Mouse (Mus musculus): ENCODE data around the gene Pcp4l1. TPM values are rescaled to one million over a fixed set of nuclear protein-coding genes. Genes with fewer than 3 reads are reported as not detected.

The Pcp4l1 gene
- polyA plus RNA-seq, 1 experiment from 2014 or later = 18.0 TPM

DNA sequence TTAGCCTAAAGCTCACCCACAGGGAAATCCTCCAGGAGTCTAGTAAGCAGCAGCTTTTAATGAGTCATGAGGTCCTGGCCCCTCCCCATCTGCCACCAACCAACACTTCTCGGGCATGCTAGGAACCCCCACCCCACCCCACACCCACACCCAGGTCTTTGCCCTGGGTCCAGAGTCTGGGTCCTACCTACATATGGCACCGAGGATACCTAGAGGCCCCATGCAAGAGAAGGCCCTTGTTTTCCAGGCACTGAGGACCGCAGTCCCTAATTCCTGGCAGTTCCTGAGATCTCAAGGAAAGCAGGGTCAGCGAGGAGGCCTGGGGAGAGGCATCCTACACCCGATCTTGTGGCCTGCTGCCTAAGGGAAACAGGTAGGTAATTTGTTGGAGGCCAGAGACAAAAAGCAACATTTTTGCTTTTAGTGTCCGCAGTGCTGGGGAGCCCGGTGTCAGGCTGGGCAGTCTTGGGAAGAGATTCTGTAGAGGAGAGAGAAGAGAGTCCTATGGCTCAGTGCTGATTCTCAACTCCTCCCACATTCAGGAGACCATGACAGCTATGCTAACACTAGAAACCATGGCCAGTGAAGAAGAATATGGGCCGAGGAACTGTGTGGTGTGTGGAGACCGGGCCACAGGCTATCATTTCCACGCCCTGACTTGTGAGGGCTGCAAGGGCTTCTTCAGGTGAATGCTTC is 17.9 kb upstream of the Pcp4l1 start, which contains the start of gene Nr1i3:
Nr1i3 (plus strand) TSS at position 170 of the 696 bp plus-strand sequence.
- peaks cover 11% of the 10 kb centered on the region; the same call in 1 of the 2 replicates for H3K4me1 ChIP-seq
- 71% methylated on average over 10 of the region's 10 CpGs for WGBS
- no peak within 1 kb of the TSS for H3K4me3 ChIP-seq
- H3K27me3 ChIP-seq (ENCODE audit: insufficient read depth, poor library complexity, severe bottlenecking) = 0 out of 2 replicates have a peak, but pooled peaks cover 3% of the 10 kb centered on the region
- DNase-seq (ENCODE audit: low spot score) = no peak
- H3K9me3 ChIP-seq = no peaks in the 10 kb centered on the region
- H3K27ac ChIP-seq = 0 out of 2 replicates have a peak within 1 kb of the TSS, but pooled peaks have one; percentile 23
- H3K36me3 ChIP-seq = peaks cover 18% of the 10 kb centered on the region

DNA sequence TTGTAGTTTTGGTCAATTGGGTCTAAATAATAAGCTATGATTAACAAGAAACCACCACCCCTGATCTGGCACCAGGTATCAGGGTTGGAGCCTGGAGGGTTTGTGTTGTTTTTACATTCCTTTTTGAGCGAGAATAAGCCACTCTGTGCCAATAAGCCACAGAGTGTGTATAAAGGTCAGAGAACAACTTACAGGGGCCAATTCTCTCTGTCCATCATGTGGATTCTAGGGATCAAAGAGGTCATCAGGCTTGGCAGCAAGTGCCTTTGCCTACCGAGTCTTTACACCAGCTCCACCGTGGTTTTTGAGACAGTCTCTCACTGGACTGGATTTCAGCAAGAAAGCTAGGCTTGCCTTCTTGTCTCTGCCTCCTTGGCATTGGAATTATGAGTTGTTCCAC is 16.8 kb upstream of the Pcp4l1 start:
- no peak for DNase-seq (ENCODE audit: low spot score)
- H3K4me3 ChIP-seq = no peak overlapping the region
- peaks cover 11% of the 10 kb centered on the region; the same call in 1 of the 2 replicates for H3K4me1 ChIP-seq
- H3K27me3 ChIP-seq (ENCODE audit: insufficient read depth, poor library complexity, severe bottlenecking) = 0 out of 2 replicates have a peak, but pooled peaks cover 3% of the 10 kb centered on the region
- peaks cover 7% of the 10 kb centered on the region; the same call in 1 of the 2 replicates for H3K36me3 ChIP-seq
- H3K27ac ChIP-seq = 0 out of 2 replicates have a peak overlapping the region, but pooled peaks have one; percentile 23
- no peaks in the 10 kb centered on the region for H3K9me3 ChIP-seq
- WGBS = 64% methylated on average over 3 of the region's 3 CpGs

DNA sequence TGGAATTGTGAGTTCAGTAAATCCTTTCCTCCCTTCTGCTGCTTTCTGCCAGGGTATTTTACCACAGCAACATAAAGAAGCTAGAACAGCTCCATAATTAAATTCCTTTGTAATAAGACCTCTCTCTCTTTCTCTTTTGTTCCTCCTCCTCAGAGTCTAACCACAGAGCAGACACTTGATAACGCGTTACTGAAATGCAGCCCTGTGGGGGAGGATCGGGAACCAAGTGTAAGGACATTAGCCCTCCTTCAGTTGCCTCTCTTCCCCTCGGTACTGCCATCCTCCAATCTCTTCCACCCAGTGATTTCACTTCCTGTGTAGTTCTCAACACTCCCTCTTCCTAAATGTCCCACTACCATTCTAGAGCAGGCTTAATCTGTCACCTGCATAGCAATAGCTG is 13.3 kb upstream of the Pcp4l1 start:
- Histone ChIP-seq H3K4me1 (peaks cover 4% of the 10 kb centered on the region; the same call in 1 of the 2 replicates), H3K27ac (0 out of 2 replicates have a peak overlapping the region, but pooled peaks have one; percentile 29), H3K36me3 (no peaks in the 10 kb centered on the region), H3K4me3 (no peak overlapping the region), H3K27me3 (ENCODE audit: insufficient read depth, poor library complexity, severe bottlenecking) (no peaks in the 10 kb centered on the region), H3K9me3 (no peaks in the 10 kb centered on the region)
- WGBS = 20% methylated on average over 4 of the region's 4 CpGs
- no peak for DNase-seq (ENCODE audit: low spot score)

DNA sequence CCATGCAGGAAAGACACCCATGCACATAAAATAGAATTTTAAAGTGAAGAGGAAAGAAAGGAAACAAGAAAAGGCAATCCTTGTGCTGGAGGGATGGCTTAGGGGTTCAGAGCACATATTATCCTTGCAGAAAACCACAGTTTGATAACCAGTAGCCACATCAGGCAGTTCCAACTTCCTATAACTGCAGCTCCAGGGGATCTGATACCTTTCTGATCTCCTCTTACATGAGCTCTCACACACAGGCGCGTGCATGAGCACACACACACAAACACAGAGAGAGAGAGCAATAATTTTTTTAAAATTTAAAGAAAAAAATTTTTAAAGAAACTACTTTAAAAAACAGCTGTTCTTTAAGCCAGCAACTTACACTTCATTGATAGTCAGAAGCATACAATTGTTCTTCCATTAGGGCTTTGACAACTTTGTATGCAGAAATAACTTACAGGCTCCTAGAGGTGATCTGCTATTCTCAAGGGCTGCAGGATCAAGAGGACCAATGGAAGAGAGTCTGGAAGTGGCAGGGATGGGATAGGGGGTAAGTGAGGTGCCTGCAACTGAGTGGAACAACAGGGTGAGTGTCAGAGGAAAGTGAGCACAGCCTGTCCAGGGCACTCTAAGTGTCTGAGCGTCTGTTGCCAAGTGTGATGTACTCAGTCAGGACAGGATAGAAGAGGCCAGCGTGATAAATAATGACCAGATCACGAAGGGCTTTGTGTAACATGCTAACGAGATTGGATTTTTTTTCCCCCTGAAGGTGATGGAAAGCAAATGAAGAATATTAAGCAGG is 9.8 kb upstream of the Pcp4l1 start:
- 61% methylated on average over 6 of the region's 6 CpGs for WGBS

DNA sequence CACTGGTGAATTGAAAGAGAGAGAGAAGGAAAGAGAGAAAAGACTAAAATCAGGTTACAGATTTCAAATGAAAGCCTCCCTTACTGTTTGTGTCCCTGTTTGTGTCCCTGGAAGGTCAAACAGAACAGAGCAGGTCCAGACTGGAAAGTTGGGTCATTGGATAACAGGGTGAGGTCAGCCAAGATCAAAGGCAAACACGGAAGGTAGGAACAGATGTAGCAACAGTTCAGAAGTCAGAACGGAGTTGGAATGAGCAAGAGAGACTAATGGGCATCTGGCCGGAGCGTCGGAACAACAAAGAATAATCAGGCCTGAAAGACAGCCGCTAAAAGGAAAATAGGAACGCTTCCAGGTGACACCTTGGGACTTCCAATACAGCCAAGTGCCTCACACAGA is 8.2 kb upstream of the Pcp4l1 start:
- H3K9me3 ChIP-seq = no peaks in the 10 kb centered on the region
- H3K4me3 ChIP-seq = no peak overlapping the region
- H3K27ac ChIP-seq = no peak overlapping the region
- no peaks in the 10 kb centered on the region for H3K36me3 ChIP-seq
- no peak for DNase-seq (ENCODE audit: low spot score)
- H3K27me3 ChIP-seq (ENCODE audit: insufficient read depth, poor library complexity, severe bottlenecking) = no peaks in the 10 kb centered on the region
- 0 out of 2 replicates have a peak, but pooled peaks cover under 1% of the 10 kb centered on the region for H3K4me1 ChIP-seq
- 68% methylated on average over 7 of the region's 7 CpGs for WGBS

More for the DNA sequence above, 9.8 kb upstream of the Pcp4l1 start:
- H3K9me3 ChIP-seq = no peaks in the 10 kb centered on the region
- no peaks in the 10 kb centered on the region for H3K36me3 ChIP-seq
- DNase-seq (ENCODE audit: low spot score) = no peak
- H3K4me1 ChIP-seq = peaks cover 4% of the 10 kb centered on the region; the same call in 1 of the 2 replicates
- no peaks in the 10 kb centered on the region for H3K27me3 ChIP-seq (ENCODE audit: insufficient read depth, poor library complexity, severe bottlenecking)
- H3K4me3 ChIP-seq = no peak overlapping the region
- no peak overlapping the region for H3K27ac ChIP-seq

DNA sequence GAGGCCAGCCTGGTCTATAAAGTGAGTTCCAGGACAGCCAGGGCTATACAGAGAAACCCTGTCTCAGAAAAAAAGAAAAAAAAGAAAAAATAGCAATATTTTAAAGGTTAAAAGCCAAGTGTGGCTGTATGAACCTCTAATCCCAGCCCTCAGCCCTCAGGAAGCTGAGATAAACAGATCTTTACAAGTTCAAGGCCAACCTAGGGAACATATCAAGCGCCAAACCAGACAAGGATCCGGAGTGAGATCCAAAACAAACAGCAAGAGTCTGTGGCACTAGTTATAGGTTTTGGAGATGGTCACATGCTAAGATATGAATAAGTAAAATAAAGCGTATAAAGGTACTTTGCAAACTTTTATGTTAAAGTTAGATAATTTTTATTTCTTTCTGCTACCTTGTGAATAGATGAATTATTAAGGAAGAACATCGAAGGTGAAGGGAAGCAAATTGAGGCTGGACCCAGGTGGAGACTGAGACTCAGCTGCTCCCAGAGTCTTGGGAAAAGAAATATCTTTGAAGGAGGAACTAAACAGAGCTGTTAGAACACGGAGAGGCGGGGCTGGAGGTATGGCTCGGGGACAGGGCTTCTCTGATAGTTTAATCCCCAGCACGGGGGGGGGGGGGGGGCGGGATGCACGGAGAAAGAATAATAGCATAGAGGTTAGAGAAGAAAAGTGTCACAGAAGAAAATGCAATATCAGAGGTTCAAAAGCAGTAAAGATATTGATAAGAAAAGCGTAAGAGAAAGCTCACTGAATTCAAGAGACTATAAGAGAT is 7.6 kb upstream of the Pcp4l1 start:
- no peaks in the 10 kb centered on the region for H3K27me3 ChIP-seq (ENCODE audit: insufficient read depth, poor library complexity, severe bottlenecking)
- H3K4me1 ChIP-seq = no peaks in the 10 kb centered on the region
- no peaks in the 10 kb centered on the region for H3K9me3 ChIP-seq
- no peaks in the 10 kb centered on the region for H3K36me3 ChIP-seq
- no peak overlapping the region for H3K4me3 ChIP-seq
- 56% methylated on average over 11 of the region's 11 CpGs for WGBS
- no peak overlapping the region for H3K27ac ChIP-seq
- no peak for DNase-seq (ENCODE audit: low spot score)

DNA sequence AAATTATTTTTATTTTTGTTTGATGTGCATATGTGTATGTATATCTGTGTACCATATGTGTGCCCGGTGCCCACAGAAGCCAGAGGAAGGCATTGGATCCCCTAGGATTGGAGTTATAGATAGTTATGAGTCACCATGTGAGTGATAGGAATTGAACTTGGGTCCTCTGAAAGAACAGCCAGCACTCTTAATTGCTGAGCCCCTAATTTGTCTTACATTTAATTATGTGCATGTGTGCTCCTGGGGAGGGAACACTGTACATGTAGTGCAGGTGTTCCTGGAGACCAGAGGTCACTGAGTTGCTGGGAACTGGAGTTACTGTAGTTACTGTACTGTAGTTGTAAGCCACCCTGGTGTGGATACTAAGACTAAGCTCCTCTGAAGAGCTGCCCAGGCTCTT is 4.7 kb upstream of the Pcp4l1 start:
- Histone ChIP-seq H3K4me1 (peaks cover 6% of the 10 kb centered on the region), H3K9me3 (no peaks in the 10 kb centered on the region), H3K27ac (no peak overlapping the region), H3K4me3 (no peak overlapping the region), H3K27me3 (ENCODE audit: insufficient read depth, poor library complexity, severe bottlenecking) (peaks cover 4% of the 10 kb centered on the region), H3K36me3 (no peaks in the 10 kb centered on the region)
- no peak for DNase-seq (ENCODE audit: low spot score)
- WGBS = 89% methylated on average over 1 of the region's 1 CpGs

DNA sequence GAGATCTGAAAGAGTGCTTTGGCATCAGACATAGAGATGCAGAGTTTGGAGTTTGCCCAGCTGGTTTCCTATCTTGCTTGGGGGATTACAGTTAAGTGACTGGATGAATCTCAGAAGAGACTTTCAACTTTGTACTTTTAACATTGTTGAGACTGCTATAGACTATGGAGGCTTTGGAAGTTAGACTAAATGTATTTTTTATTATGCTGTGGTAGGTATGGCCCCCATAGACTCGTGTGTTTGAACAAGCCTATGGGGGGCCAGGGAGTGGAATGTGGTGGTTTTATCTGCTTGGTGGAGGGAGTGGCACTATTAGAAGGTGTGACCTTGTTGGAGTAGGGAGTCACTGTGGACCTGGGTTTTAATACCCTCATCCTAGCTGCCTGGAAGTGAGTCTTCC is 3.5 kb upstream of the Pcp4l1 start:
- no peak overlapping the region for H3K4me3 ChIP-seq
- H3K36me3 ChIP-seq = no peaks in the 10 kb centered on the region
- no peak overlapping the region for H3K27ac ChIP-seq
- no peaks in the 10 kb centered on the region for H3K9me3 ChIP-seq
- 40% methylated on average over 1 of the region's 1 CpGs for WGBS
- H3K27me3 ChIP-seq (ENCODE audit: insufficient read depth, poor library complexity, severe bottlenecking) = peaks cover 16% of the 10 kb centered on the region
- DNase-seq (ENCODE audit: low spot score) = no peak
- peaks cover 17% of the 10 kb centered on the region for H3K4me1 ChIP-seq

DNA sequence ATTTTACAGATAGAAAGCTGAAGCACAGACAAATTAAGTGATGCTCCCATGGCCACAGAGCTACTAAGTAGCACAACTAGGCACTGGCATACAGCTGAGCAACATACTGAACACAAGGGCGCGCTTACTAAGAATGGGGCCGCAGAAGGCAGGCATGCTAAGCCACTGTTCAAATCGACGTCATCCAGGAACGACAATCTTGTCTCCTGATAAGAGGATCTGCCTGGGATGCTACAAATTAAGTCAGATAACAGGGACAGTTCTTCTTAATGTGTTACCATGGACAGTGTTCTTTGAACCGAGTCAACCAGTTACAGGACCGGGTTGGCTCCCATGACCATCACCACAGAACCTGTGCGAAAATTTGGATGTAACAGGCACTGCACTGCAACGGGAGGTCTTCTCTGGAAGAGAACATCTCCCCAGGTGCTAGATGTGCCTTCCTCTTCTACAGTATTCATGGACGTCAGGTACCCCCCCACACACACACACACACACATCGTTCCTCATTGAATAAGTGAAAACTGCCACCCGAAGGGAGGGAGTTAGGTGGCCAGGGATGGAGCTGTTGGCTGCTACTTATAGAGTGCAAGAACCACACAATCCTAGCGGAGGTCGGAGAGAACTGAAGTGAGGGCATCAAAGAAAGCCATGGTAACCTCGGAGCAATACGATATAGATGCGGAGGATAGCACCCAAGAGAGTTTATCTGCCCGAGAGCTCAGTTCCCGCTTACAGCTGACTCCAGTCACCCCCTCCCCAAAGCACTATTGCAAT is 834 bp downstream of the Pcp4l1 start:
- WGBS = 4% methylated on average over 20 of the region's 20 CpGs
- H3K27me3 ChIP-seq (ENCODE audit: insufficient read depth, poor library complexity, severe bottlenecking) = peaks cover 54% of the 10 kb centered on the region

DNA sequence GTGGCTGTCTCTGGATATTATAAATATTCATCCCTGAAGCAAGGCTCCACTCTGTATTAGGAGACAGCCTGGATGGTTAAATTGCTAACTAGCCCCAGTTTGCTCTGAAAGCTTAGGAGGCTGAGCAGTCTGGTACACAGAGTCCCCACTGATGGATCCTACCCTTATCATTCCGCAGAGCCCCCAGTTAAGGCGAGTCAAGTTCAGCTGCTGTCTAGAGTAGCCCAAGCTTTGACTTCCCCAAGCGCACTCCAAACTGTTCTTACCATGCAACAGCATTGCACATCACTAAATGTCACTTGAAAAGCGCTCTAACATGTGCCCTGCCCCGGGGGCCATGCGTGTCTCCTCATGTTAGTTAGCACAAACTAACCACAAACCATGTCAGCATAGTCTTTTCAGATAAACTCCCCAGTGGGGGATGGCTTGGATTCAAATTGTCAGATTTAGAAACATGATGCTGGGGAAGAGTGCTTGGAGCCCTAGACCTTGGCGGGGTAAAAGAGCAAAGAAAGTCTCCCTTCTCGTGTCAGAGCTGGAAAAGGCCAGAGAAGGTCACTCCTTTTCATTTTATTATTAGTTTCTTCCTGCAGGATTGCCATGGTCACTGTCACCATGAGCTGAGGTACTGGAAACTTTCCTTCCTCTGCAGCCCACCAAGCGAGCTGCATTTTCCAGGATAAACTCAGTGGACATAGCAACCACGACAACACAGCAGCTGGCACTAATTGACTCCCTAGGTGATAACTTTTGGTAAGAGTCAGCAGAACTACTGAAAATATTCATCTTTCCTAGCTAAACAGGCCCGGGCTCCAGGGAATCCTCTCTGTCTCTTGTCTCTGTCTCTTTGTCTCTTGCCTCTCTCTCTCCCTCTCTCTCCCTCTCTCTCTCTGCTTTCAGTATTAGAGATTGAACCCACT is 1.9 kb downstream of the Pcp4l1 start:
- Histone ChIP-seq H3K36me3 (no peaks in the 10 kb centered on the region), H3K9me3 (no peaks in the 10 kb centered on the region), H3K4me3 (peak overlapping the region; percentile 81; the same call in 1 of the 2 replicates), H3K4me1 (peaks cover 46% of the 10 kb centered on the region), H3K27me3 (ENCODE audit: insufficient read depth, poor library complexity, severe bottlenecking) (peaks cover 54% of the 10 kb centered on the region), H3K27ac (no peak overlapping the region)
- no peak for DNase-seq (ENCODE audit: low spot score)
- 26% methylated on average over 11 of the region's 11 CpGs for WGBS

More for the DNA sequence above, 834 bp downstream of the Pcp4l1 start:
- Histone ChIP-seq H3K4me1 (peaks cover 38% of the 10 kb centered on the region), H3K27ac (peak overlapping the region; percentile 84), H3K36me3 (no peaks in the 10 kb centered on the region), H3K9me3 (no peaks in the 10 kb centered on the region), H3K4me3 (peak overlapping the region; percentile 81)
- DNase-seq (ENCODE audit: low spot score) = no peak

DNA sequence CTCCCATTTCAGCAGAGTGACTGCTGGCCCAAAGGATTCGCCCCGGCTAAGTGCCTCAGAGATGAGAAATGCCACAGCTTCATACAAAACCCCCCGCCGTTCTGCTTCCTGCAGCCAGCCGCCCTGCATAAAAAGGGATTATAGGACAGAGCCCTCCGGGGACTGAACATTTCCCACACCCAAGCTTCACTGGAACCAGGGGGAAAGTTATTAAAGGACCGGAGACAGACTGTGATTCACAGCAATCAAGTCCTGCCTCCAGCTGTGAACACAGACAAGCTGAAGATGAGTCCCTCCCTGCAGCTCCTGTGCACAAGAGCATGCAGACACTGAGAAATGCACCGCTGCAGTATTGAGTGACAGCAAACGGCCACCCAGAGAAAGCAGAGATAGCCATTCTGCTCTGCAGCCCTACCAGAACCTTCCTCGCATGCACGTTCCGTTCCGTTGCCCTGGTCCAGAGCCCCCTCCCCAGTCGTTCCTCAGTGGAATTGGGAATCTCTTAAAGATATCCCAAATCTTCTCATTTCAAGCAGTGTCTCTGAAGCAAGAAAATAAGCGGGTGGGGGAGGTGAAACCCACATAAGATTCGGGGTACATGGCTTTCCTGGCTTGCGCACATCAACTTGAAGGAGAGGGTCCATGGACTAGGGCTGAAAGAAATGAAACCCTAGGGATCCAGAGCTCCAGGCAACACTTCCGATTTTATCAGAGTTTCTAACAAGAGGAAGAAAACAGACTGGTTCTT is 2.8 kb downstream of the Pcp4l1 start:
- peak overlapping the region; percentile 31 for H3K27ac ChIP-seq
- DNase-seq (ENCODE audit: low spot score) = no peak
- peak overlapping the region; percentile 48 for H3K4me3 ChIP-seq
- H3K27me3 ChIP-seq (ENCODE audit: insufficient read depth, poor library complexity, severe bottlenecking) = peaks cover 54% of the 10 kb centered on the region
- H3K4me1 ChIP-seq = peaks cover 55% of the 10 kb centered on the region
- no peaks in the 10 kb centered on the region for H3K36me3 ChIP-seq
- WGBS = 5% methylated on average over 18 of the region's 18 CpGs
- H3K9me3 ChIP-seq = no peaks in the 10 kb centered on the region
